Mouse (Mus musculus) heart, embryonic 10.5 days (tissue): ENCODE results near the gene Sapcd1. TPM values are rescaled to one million over a fixed set of nuclear protein-coding genes. Genes with fewer than 3 reads are reported as not detected.

Experiments
- DNase-seq: peaks from one replicate; pipeline ENCODE4 v3.0.0-alpha.2; 2017; ENCODE audit warnings: low spot score
- H3K27ac ChIP-seq: fragments of 300-500 bp; sonication (generic); 2 replicates; pipeline ENCODE4 v1.5.1; 2016; ENCODE audit warnings: mild to moderate bottlenecking
- H3K27me3 ChIP-seq: fragments of 300-500 bp; sonication (generic); 2 replicates; pipeline ENCODE4 v1.6.1; 2016; ENCODE audit warnings: mild to moderate bottlenecking; ENCODE audit not compliant: poor library complexity, insufficient read depth, severe bottlenecking
- H3K36me3 ChIP-seq: fragments of 300-500 bp; sonication (generic); 2 replicates; pipeline ENCODE4 v1.6.1; 2016; ENCODE audit warnings: mild to moderate bottlenecking, moderate library complexity
- H3K4me1 ChIP-seq: fragments of 300-500 bp; sonication (generic); 2 replicates; pipeline ENCODE4 v1.6.1; 2016; ENCODE audit warnings: mild to moderate bottlenecking
- H3K4me3 ChIP-seq: fragments of 300-500 bp; sonication (generic); 2 replicates; pipeline ENCODE4 v1.5.1; 2016; ENCODE audit warnings: mild to moderate bottlenecking, moderate library complexity
- H3K9me3 ChIP-seq: fragments of 300-500 bp; sonication (generic); 2 replicates; pipeline ENCODE4 v1.6.1; 2016; ENCODE audit warnings: mild to moderate bottlenecking, moderate library complexity
- WGBS: fragments of 180-500 bp; shearing (Covaris S2); methylation state at CpG from one replicate; pipeline ENCODE4 v1.1.7; 2016; 5-methylcytosine and 5-hydroxymethylcytosine counted together
- polyA plus RNA-seq: library from polyadenylated mRNA; unstranded; fragments of >200 nt; fragmentation: Nextera tagmentation; extraction: Ambion mirVana; gene quantifications from 2 replicates; pipeline ENCODE4 v1.2.1, GENCODE M21; 2016

Gene Sapcd1
- polyA plus RNA-seq = 3.3 and 4.0 TPM in 2 replicates

- DNase-seq = no peak
- 39% methylated on average over 13 of the region's 13 CpGs for WGBS
Measured at GRCm38 (mm10) chr17:35027277-35028068, at the start of gene Sapcd1. Gene Sapcd1 (minus strand): TSS chr17:35028016.

GRCm38 (mm10) chr17:35077285-35077684 is 49.5 kb upstream of the Sapcd1 start:
- DNase-seq = no peak
- H3K9me3 ChIP-seq = no peaks in the 10 kb centered on the region
- peaks cover 18% of the 10 kb centered on the region for H3K27me3 ChIP-seq
- H3K36me3 ChIP-seq = no peaks in the 10 kb centered on the region
- H3K4me3 ChIP-seq = peak overlapping the region; percentile 52
- peak overlapping the region; percentile 78 for H3K27ac ChIP-seq
- peaks cover 50% of the 10 kb centered on the region for H3K4me1 ChIP-seq
- WGBS = 31% methylated on average over 2 of the region's 2 CpGs

More at GRCm38 (mm10) chr17:35027277-35028068, at the start of gene Sapcd1:
- peak within 1 kb of the TSS; percentile 80 for H3K27ac ChIP-seq
- H3K36me3 ChIP-seq = no peaks in the 10 kb centered on the region
- peaks cover 7% of the 10 kb centered on the region; the same call in 1 of the 2 replicates for H3K27me3 ChIP-seq
- peaks cover 61% of the 10 kb centered on the region for H3K4me1 ChIP-seq
- H3K4me3 ChIP-seq = peak within 1 kb of the TSS; percentile 19
- no peaks in the 10 kb centered on the region for H3K9me3 ChIP-seq

GRCm38 (mm10) chr17:35076507-35077176 is 48.8 kb upstream of the Sapcd1 start, which contains the start of gene Ly6g6e:
Gene Ly6g6e (plus strand): TSS chr17:35076902.
- no peaks in the 10 kb centered on the region for H3K36me3 ChIP-seq
- H3K27me3 ChIP-seq = peaks cover 18% of the 10 kb centered on the region
- 33% methylated on average over 10 of the region's 10 CpGs for WGBS
- peak within 1 kb of the TSS; percentile 52 for H3K4me3 ChIP-seq
- H3K9me3 ChIP-seq = no peaks in the 10 kb centered on the region
- no peak for DNase-seq
- H3K4me1 ChIP-seq = peaks cover 50% of the 10 kb centered on the region
- H3K27ac ChIP-seq = peak within 1 kb of the TSS; percentile 78

GRCm38 (mm10) chr17:35074097-35074496 is 46.3 kb upstream of the Sapcd1 start:
- H3K36me3 ChIP-seq = no peaks in the 10 kb centered on the region
- H3K27me3 ChIP-seq = peaks cover 21% of the 10 kb centered on the region
- H3K9me3 ChIP-seq = no peaks in the 10 kb centered on the region
- DNase-seq = no peak
- 0 out of 2 replicates have a peak overlapping the region, but pooled peaks have one; percentile 29 for H3K27ac ChIP-seq
- H3K4me1 ChIP-seq = peaks cover 34% of the 10 kb centered on the region
- 0 out of 2 replicates have a peak overlapping the region, but pooled peaks have one; percentile 3 for H3K4me3 ChIP-seq
- WGBS = 48% methylated on average over 17 of the region's 17 CpGs

GRCm38 (mm10) chr17:35071454-35071853 is 43.6 kb upstream of the Sapcd1 start:
- no peak overlapping the region for H3K4me3 ChIP-seq
- H3K4me1 ChIP-seq = peaks cover 15% of the 10 kb centered on the region
- H3K9me3 ChIP-seq = no peaks in the 10 kb centered on the region
- 75% methylated on average over 9 of the region's 9 CpGs for WGBS
- H3K27ac ChIP-seq = no peak overlapping the region
- peaks cover 41% of the 10 kb centered on the region for H3K27me3 ChIP-seq
- DNase-seq = no peak
- H3K36me3 ChIP-seq = no peaks in the 10 kb centered on the region

- no peak overlapping the region for H3K4me3 ChIP-seq
- H3K36me3 ChIP-seq = no peaks in the 10 kb centered on the region
- no peak for DNase-seq
- peaks cover 14% of the 10 kb centered on the region for H3K4me1 ChIP-seq
- H3K27me3 ChIP-seq = peaks cover 49% of the 10 kb centered on the region
- no peaks in the 10 kb centered on the region for H3K9me3 ChIP-seq
- WGBS = 43% methylated on average over 6 of the region's 6 CpGs
- no peak overlapping the region for H3K27ac ChIP-seq
Measured at GRCm38 (mm10) chr17:35070556-35071229, 42.9 kb upstream of the Sapcd1 start.

- no peak overlapping the region for H3K27ac ChIP-seq
- WGBS = 77% methylated on average over 17 of the region's 17 CpGs
Measured at GRCm38 (mm10) chr17:35068213-35068914, 40.5 kb upstream of the Sapcd1 start.

GRCm38 (mm10) chr17:35066084-35066483 is 38.3 kb upstream of the Sapcd1 start, which contains the start of gene Mpig6b:
Gene Mpig6b (minus strand): TSS chr17:35066184.
- Histone ChIP-seq H3K27ac (peak within 1 kb of the TSS; percentile 69), H3K4me3 (peak within 1 kb of the TSS; percentile 56), H3K36me3 (peaks cover 20% of the 10 kb centered on the region), H3K4me1 (peaks cover 28% of the 10 kb centered on the region), H3K27me3 (peaks cover 69% of the 10 kb centered on the region), H3K9me3 (no peaks in the 10 kb centered on the region)
- 41% methylated on average over 10 of the region's 10 CpGs for WGBS
- DNase-seq = no peak

More at GRCm38 (mm10) chr17:35068213-35068914, 40.5 kb upstream of the Sapcd1 start:
- H3K27me3 ChIP-seq = peaks cover 64% of the 10 kb centered on the region
- no peaks in the 10 kb centered on the region for H3K9me3 ChIP-seq
- peaks cover 25% of the 10 kb centered on the region for H3K4me1 ChIP-seq
- H3K4me3 ChIP-seq = no peak overlapping the region
- DNase-seq = no peak
- 0 out of 2 replicates have a peak, but pooled peaks cover under 1% of the 10 kb centered on the region for H3K36me3 ChIP-seq

GRCm38 (mm10) chr17:35064951-35065947 is 37.4 kb upstream of the Sapcd1 start, which contains the start of gene Ly6g6c:
Gene Ly6g6c (plus strand): TSS chr17:35065388.
- WGBS = under 1% methylated on average over 48 of the region's 48 CpGs

DNA sequence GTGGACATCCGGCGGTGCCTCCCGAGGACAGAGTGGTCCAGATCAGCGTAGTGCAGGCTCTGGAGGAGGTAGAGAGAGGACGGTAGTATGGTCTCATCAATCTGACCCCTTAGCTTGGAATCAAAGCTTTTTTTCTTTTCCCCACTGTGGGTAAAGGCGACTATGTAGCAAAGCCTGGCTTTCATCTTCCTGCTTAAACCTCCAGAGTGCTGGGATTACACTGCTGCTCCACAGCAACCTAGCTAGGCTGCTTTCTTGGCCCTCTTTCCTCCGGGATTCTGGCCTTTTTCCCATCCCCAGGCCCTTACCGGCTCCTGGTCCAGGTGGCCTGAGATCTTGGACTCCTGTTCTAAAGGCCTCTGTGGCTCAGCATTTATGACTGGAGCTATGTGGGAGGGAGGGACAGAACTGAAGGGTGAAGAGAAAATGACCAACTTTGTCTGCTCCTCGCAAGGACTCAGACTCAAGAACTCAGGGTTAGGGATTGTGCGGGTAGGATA is 36.6 kb upstream of the Sapcd1 start:
- H3K4me1 ChIP-seq = peaks cover 41% of the 10 kb centered on the region
- H3K27ac ChIP-seq = no peak overlapping the region
- peaks cover 65% of the 10 kb centered on the region for H3K27me3 ChIP-seq
- DNase-seq = no peak
- no peaks in the 10 kb centered on the region for H3K9me3 ChIP-seq
- peak overlapping the region; percentile 56 for H3K4me3 ChIP-seq
- WGBS = 19% methylated on average over 10 of the region's 10 CpGs
- peaks cover 31% of the 10 kb centered on the region for H3K36me3 ChIP-seq

More at GRCm38 (mm10) chr17:35064951-35065947, 37.4 kb upstream of the Sapcd1 start, which contains the start of gene Ly6g6c:
- Histone ChIP-seq H3K4me3 (peak within 1 kb of the TSS; percentile 56), H3K27me3 (peaks cover 69% of the 10 kb centered on the region), H3K27ac (peak within 1 kb of the TSS; percentile 69), H3K36me3 (peaks cover 28% of the 10 kb centered on the region), H3K9me3 (no peaks in the 10 kb centered on the region), H3K4me1 (peaks cover 33% of the 10 kb centered on the region)
- no peak for DNase-seq

DNA sequence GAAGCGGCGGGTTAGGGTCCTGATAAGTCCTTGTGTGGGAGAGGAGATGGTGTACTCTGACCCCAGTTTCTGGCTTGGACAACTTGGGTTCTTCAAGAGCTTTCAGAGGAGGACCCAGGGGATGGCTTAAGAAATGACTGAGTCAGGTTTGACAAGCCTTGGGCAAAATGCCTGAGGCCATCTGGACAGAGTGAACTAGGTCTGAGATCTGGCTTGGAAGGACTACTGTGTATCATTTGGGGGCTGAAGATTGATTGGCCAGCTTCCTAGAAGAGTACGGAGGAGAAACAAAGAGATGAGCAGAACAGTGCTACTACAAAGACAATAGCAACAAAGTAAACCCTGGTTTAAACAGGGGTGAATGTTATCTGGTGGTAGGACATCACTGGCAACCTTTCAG is 35.6 kb upstream of the Sapcd1 start:
- H3K4me3 ChIP-seq = no peak overlapping the region
- H3K27me3 ChIP-seq = peaks cover 56% of the 10 kb centered on the region
- 83% methylated on average over 3 of the region's 3 CpGs for WGBS

More for the DNA sequence above, 35.6 kb upstream of the Sapcd1 start:
- DNase-seq = no peak
- Histone ChIP-seq H3K36me3 (peaks cover 31% of the 10 kb centered on the region), H3K4me1 (peaks cover 46% of the 10 kb centered on the region), H3K9me3 (no peaks in the 10 kb centered on the region), H3K27ac (no peak overlapping the region)
